In the genomic region with DNA sequence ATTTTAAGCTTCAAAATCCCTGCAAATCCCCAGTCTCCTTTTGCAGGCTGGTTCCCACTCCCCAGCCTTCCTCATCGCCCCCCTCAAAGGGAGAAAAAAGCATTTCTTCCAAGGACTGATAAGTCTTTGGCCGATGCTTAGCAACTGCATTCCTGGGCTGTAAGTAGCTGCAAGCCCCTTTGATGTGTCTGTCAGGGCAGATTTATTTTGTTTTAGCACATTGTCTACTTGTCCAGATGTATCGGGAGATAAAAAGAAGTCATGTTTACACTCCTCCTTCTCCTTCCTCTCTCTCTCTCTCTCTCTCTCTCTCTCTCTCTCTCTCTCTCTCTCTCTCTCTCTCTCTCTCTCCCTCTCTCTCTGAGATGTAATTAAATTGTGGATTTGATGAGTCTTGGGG, we compare ENCODE assay signal across 10 mouse cellular contexts.
DNase-seq lines count a peak whose midpoint lies in the region; ATAC-seq lines count a peak whose summit lies in the region.
"Had no signal": no experiment of that assay in that cellular context is flagged by ENCODE, and none has a peak within 500 bp of the region (broad histone marks: within the 10 kb centered on the region; RNA-seq: fewer than 3 reads in every experiment).

No protein-coding gene starts in this region.

- no peak overlapping the region for H3K4me3 ChIP-seq in heart, embryonic 11.5 days (ENCODE audit: low read depth, low read length)
- H3K4me3 ChIP-seq in limb, embryonic 12.5 days (replicated peaks) = no peak overlapping the region
- H3K4me3 ChIP-seq: myocyte had no signal

- peak overlapping the region; percentile 56 for H3K4me2 ChIP-seq in heart, embryonic 11.5 days
- peak overlapping the region; percentile 52 for H3K4me2 ChIP-seq in limb, embryonic 12.5 days

- H3K27me3 ChIP-seq in heart, embryonic 11.5 days (ENCODE audit: control insufficient read depth, insufficient read depth, low read length) = no peaks in the 10 kb centered on the region
- peaks cover 7% of the 10 kb centered on the region; the same call in 1 of the 2 replicates for H3K27me3 ChIP-seq in limb, embryonic 12.5 days

- intact Hi-C loops in heart, postnatal 14 days (cut with DNase I) = loop anchor here (10.0 kb wide), 1 partner anchor 233 kb away; no protein-coding TSS in a partner anchor

- WGBS in heart, embryonic 11.5 days (ENCODE audit: insufficient replicate concordance) = 2% methylated on average over 3 of the region's 3 CpGs
- 2% methylated on average over 3 of the region's 3 CpGs for WGBS in limb, embryonic 12.5 days

- no peak overlapping the region for H3K9ac ChIP-seq in heart, embryonic 11.5 days (ENCODE audit: low read depth, low read length)
- no peak overlapping the region for H3K9ac ChIP-seq in limb, embryonic 12.5 days (replicated peaks)

- DNase-seq in heart, postnatal 14 days = no peak
- peak; percentile 37 for DNase-seq in retina, embryonic 14.5 days (ENCODE audit: low spot score)
- no peak for DNase-seq in retina, postnatal 1 day
- DNase-seq in thymus, postnatal 10 days (ENCODE audit: low spot score in 2 of 2) = no peak
- DNase-seq in testis, postnatal 14 days (ENCODE audit: low spot score) = no peak
- no peak for DNase-seq in cerebellum, adult 18-20 months
- DNase-seq: heart, adult 11 months had no signal

- H3K36me3 ChIP-seq in heart, embryonic 11.5 days (ENCODE audit: control insufficient read depth, insufficient read depth, low read length) = no peaks in the 10 kb centered on the region
- no peaks in the 10 kb centered on the region for H3K36me3 ChIP-seq in limb, embryonic 12.5 days

- H3K27ac ChIP-seq in heart, embryonic 11.5 days (ENCODE audit: low read depth, low read length) = no peak overlapping the region
- no peak overlapping the region for H3K27ac ChIP-seq in limb, embryonic 12.5 days

- 0 out of 2 replicates have a peak, but pooled peaks cover 6% of the 10 kb centered on the region for H3K4me1 ChIP-seq in heart, embryonic 11.5 days (ENCODE audit: control insufficient read depth, insufficient read depth, low read length)
- peaks cover 39% of the 10 kb centered on the region for H3K4me1 ChIP-seq in limb, embryonic 12.5 days (replicated peaks)

- ATAC-seq in heart, embryonic 11.5 days (replicated peaks; ENCODE audit: insufficient number of reproducible peaks, low FRiP score, low TSS enrichment) = no peak
- ATAC-seq in limb, embryonic 12.5 days (ENCODE audit: insufficient number of reproducible peaks, insufficient read depth, low FRiP score, low TSS enrichment, low read depth) = no peak

- no peaks in the 10 kb centered on the region for H3K9me3 ChIP-seq in heart, embryonic 11.5 days (replicated peaks; ENCODE audit: control insufficient read depth, low read length)
- no peaks in the 10 kb centered on the region for H3K9me3 ChIP-seq in limb, embryonic 12.5 days
